Mouse (Mus musculus) myocyte (in vitro differentiated cells): ENCODE results near the gene Fam214a.

Experiments used
- E2F4 ChIP-seq: IDR thresholded peaks from one replicate; pipeline ENCODE4 v1.6.1; 2011; ENCODE audit warnings: mild to moderate bottlenecking, control low read depth, moderate library complexity; ENCODE audit not compliant: insufficient read depth
- MAX ChIP-seq: IDR thresholded peaks from one replicate; pipeline ENCODE4 v1.6.1; 2011; ENCODE audit warnings: low read depth, mild to moderate bottlenecking, control low read depth
- POLR2A ChIP-seq: IDR thresholded peaks from one replicate; pipeline ENCODE4 v1.6.1; 2011; ENCODE audit warnings: low read depth, mild to moderate bottlenecking, control low read depth, moderate library complexity; ENCODE audit not compliant: insufficient read length
- POLR2AphosphoS2 ChIP-seq: IDR thresholded peaks from one replicate; pipeline ENCODE4 v1.6.1; 2011; ENCODE audit warnings: low read depth, control low read depth; ENCODE audit not compliant: insufficient read length
- TCF12 ChIP-seq: IDR thresholded peaks from one replicate; pipeline ENCODE4 v1.6.1; 2011; ENCODE audit warnings: mild to moderate bottlenecking, control low read depth; ENCODE audit not compliant: poor library complexity, insufficient read depth, severe bottlenecking
- USF1 ChIP-seq: IDR thresholded peaks from one replicate; pipeline ENCODE4 v1.6.1; 2011; ENCODE audit warnings: low read depth, mild to moderate bottlenecking, control low read depth, moderate library complexity

- TF ChIP-seq POLR2AphosphoS2 (peak; percentile 74), USF1 (no peak), MAX (no peak), POLR2A (peak; percentile 71), TCF12 (no peak), E2F4 (no peak)
Observed at GRCm38 (mm10) chr9:75071029-75071705, 118.5 kb downstream of the Fam214a start.
